Mouse (Mus musculus) ES-E14 (cell line): ENCODE results near the gene Nkpd1. TPM values are rescaled to one million over a fixed set of nuclear protein-coding genes. Genes with fewer than 3 reads are reported as not detected.

Source experiments
- DNase-seq: peaks from one replicate; pipeline ENCODE4 v3.0.0-alpha.2; 2013; ENCODE audit warnings: low read depth, low spot score
- H3K27ac ChIP-seq: 2 replicates; pipeline ENCODE4 v1.5.1; 2012; ENCODE audit warnings: low read depth, mild to moderate bottlenecking, low read length, moderate library complexity, mixed read lengths; ENCODE audit not compliant: poor library complexity, insufficient read depth, severe bottlenecking
- H3K36me3 ChIP-seq: 2 replicates; pipeline ENCODE4 v1.6.1; 2012; ENCODE audit warnings: mild to moderate bottlenecking, low read length, moderate library complexity, mixed read lengths; ENCODE audit not compliant: control insufficient read depth, poor library complexity, insufficient read depth, severe bottlenecking
- H3K4me1 ChIP-seq, 2 experiments: fragments of 150-350 bp in 1 of 2; sonication (generic) in 1 of 2; 2 replicates each; pipeline ENCODE4 v1.6.1; 2012; ENCODE audit warnings: low read length in 2 of 2, mild to moderate bottlenecking in 1 of 2, mixed read lengths in 1 of 2; ENCODE audit not compliant: control insufficient read depth in 2 of 2, insufficient read depth in 2 of 2, poor library complexity in 1 of 2
- H3K4me3 ChIP-seq, 2 experiments: fragments of 150-350 bp in 1 of 2; sonication (generic) in 1 of 2; 2 replicates each; pipeline ENCODE4 v1.5.1; 2012; ENCODE audit warnings: low read length in 2 of 2, low read depth in 1 of 2, mild to moderate bottlenecking in 1 of 2, mixed read lengths in 1 of 2; ENCODE audit not compliant: insufficient read depth in 1 of 2, poor library complexity in 1 of 2, severe bottlenecking in 1 of 2
- H3K9ac ChIP-seq: 2 replicates; pipeline ENCODE4 v1.6.1; 2012; ENCODE audit warnings: low read depth, mild to moderate bottlenecking, low read length, mixed read lengths; ENCODE audit not compliant: poor library complexity, insufficient read depth, severe bottlenecking
- H3K9me3 ChIP-seq: fragments of 150-350 bp; sonication (generic); 2 replicates; pipeline ENCODE4 v1.6.1; 2012; ENCODE audit warnings: low read depth, mild to moderate bottlenecking, low read length; ENCODE audit not compliant: control insufficient read depth, insufficient read depth
- CHD2 ChIP-seq: IDR thresholded peaks from 2 replicates; pipeline ENCODE4 v1.6.1; 2014; ENCODE audit warnings: mild to moderate bottlenecking, low read depth, low read length, inconsistent platforms
- HCFC1 ChIP-seq: IDR thresholded peaks from 2 replicates; pipeline ENCODE4 v1.6.1; 2012; ENCODE audit warnings: low read length, inconsistent platforms, borderline replicate concordance; ENCODE audit not compliant: insufficient read depth
- MAFK ChIP-seq: IDR thresholded peaks from 2 replicates; pipeline ENCODE4 v1.6.1; 2014; ENCODE audit warnings: mild to moderate bottlenecking, low read depth, low read length, inconsistent platforms; ENCODE audit not compliant: insufficient read depth
- ZC3H11A ChIP-seq: IDR thresholded peaks from 2 replicates; pipeline ENCODE4 v1.6.1; 2012; ENCODE audit warnings: low read depth, mild to moderate bottlenecking, inconsistent platforms, low read length, borderline replicate concordance
- ZNF384 ChIP-seq: IDR thresholded peaks from 2 replicates; pipeline ENCODE4 v1.6.1; 2012; ENCODE audit warnings: low read depth, low read length, inconsistent platforms
- in situ Hi-C, 2 experiments: fragments of 600-800 bp; cut with MboI; formaldehyde crosslinking; loops; one replicate each; pipeline ENCODE4 v1.15.1; 2025; ENCODE audit warnings: low sequenced_read_pairs in 2 of 2, inconsistent platforms in 1 of 2; ENCODE audit not compliant: unreplicated experiment in 2 of 2
- total RNA-seq: library from RNA; depleted of rRNA; stranded (reverse); fragments of 300-350 nt; gene quantifications from 2 replicates; pipeline ENCODE4 v1.2.3, GENCODE M21; 2012

Nkpd1 gene
- total RNA-seq, 1 experiment, result 0.54 TPM

- DNase-seq, result no peak
- TF ChIP-seq HCFC1 (no peak), ZC3H11A (no peak), ZNF384 (no peak), MAFK (no peak), CHD2 (no peak)
- H3K9me3 ChIP-seq, result no peaks in the 10 kb centered on the region
- in situ Hi-C loops, result no loop called here
- H3K4me1 ChIP-seq, result peaks cover 0 to 8% of the 10 kb centered on the region in 2 experiments; a peak in 1 of 4 replicates
- H3K9ac ChIP-seq, result peak overlapping the region; percentile 45
- H3K36me3 ChIP-seq, result no peaks in the 10 kb centered on the region
- peak overlapping the region; percentile 67 to 96 for H3K4me3 ChIP-seq
- H3K27ac ChIP-seq, result 0 out of 2 replicates have a peak overlapping the region, but pooled peaks have one; percentile 9
These were observed 10.5 kb upstream of the Nkpd1 start for GRCm38 (mm10) chr7:19506969-19507611.

- Histone ChIP-seq H3K4me3 (peak overlapping the region; percentile 67 to 96), H3K9me3 (no peaks in the 10 kb centered on the region), H3K27ac (0 out of 2 replicates have a peak overlapping the region, but pooled peaks have one; percentile 9), H3K4me1 (peaks cover 0 to 8% of the 10 kb centered on the region in 2 experiments; a peak in 1 of 4 replicates), H3K9ac (peak overlapping the region; percentile 45), H3K36me3 (no peaks in the 10 kb centered on the region)
- in situ Hi-C loops, result no loop called here
- TF ChIP-seq HCFC1 (no peak), ZNF384 (no peak), CHD2 (no peak), ZC3H11A (no peak), MAFK (no peak)
- DNase-seq, result no peak
These were observed 10.0 kb upstream of the Nkpd1 start for GRCm38 (mm10) chr7:19507612-19507981.

GRCm38 (mm10) chr7:19508150-19508923 is 9.3 kb upstream of the Nkpd1 start, which contains the start of the genes Bloc1s3 and Trappc6a:
TSS of gene Bloc1s3 (minus strand) at chr7:19508367.
TSS of gene Trappc6a (plus strand) at chr7:19508395.
- H3K36me3 ChIP-seq, result no peaks in the 10 kb centered on the region
- peak; percentile 91 for DNase-seq
- peak within 1 kb of the TSS; percentile 87 to 96 for H3K4me3 ChIP-seq
- in situ Hi-C loops, result no loop called here
- peak within 1 kb of the TSS; percentile 86 for H3K9ac ChIP-seq
- H3K4me1 ChIP-seq, result peaks cover 0 to 8% of the 10 kb centered on the region in 2 experiments; a peak in 1 of 4 replicates
- no peaks in the 10 kb centered on the region for H3K9me3 ChIP-seq
- H3K27ac ChIP-seq, result 0 out of 2 replicates have a peak within 1 kb of the TSS, but pooled peaks have one; percentile 22
- TF ChIP-seq CHD2, result peak; percentile 65; the same call in 1 of the 2 replicates
- 0 out of 2 replicates have a peak, but pooled peaks have one; percentile 39 for TF ChIP-seq HCFC1
- TF ChIP-seq ZNF384, result no peak

- TF ChIP-seq ZC3H11A (no peak), ZNF384 (no peak), HCFC1 (no peak), CHD2 (no peak), MAFK (no peak)
- Histone ChIP-seq H3K4me1 (peaks cover 0 to 10% of the 10 kb centered on the region in 2 experiments; a peak in 2 of 4 replicates), H3K27ac (0 out of 2 replicates have a peak overlapping the region, but pooled peaks have one; percentile 22), H3K9me3 (no peaks in the 10 kb centered on the region), H3K4me3 (peak overlapping the region; percentile 87 to 96), H3K9ac (peak overlapping the region; percentile 86), H3K36me3 (no peaks in the 10 kb centered on the region)
- no peak for DNase-seq
- in situ Hi-C loops, result no loop called here
These were observed 8.6 kb upstream of the Nkpd1 start for GRCm38 (mm10) chr7:19508924-19509568.
